ENCODE assay signal across 15 mouse cellular contexts in genomic region chr5:122109325-122110060, GRCm38 (mm10). TPM values are rescaled to one million over a fixed set of nuclear protein-coding genes. Genes with fewer than 3 reads are reported as not detected.
DNase-seq lines count a peak whose midpoint lies in the region; ATAC-seq lines count a peak whose summit lies in the region.
"Had no signal": no experiment of that assay in that cellular context is flagged by ENCODE, and none has a peak within 500 bp of the region (broad histone marks: within the 10 kb centered on the region; RNA-seq: fewer than 3 reads in every experiment).

No protein-coding gene starts in this region.

- no peak for ATAC-seq in liver, embryonic 13.5 days (ENCODE audit: low read depth)
- ATAC-seq in liver, embryonic 11.5 days (replicated peaks; ENCODE audit: low FRiP score): no peak
- peak; percentile 73 for ATAC-seq in granulocyte monocyte progenitor cell, adult 5-6 weeks (replicated peaks; ENCODE audit: poor library complexity, severe bottlenecking)
- no peak for ATAC-seq in activated CD4-positive, CD25-positive, alpha-beta regulatory T cell, adult 4 months
- ATAC-seq: forebrain, embryonic 13.5 days; inflammation-experienced regulatory T-cells, adult 6 months had no signal

- DNase-seq in adrenal gland, adult 2 months: peak; percentile 48
- no peak for DNase-seq in adrenal gland, postnatal 10 days
- no peak for DNase-seq in liver, embryonic 13.5 days
- DNase-seq in liver, embryonic 11.5 days (ENCODE audit: low spot score): no peak
- DNase-seq in limb, embryonic 10.5 days (ENCODE audit: low spot score): no peak
- no peak for DNase-seq in T-cell, adult 2 months (ENCODE audit: low spot score)
- DNase-seq: right cerebral cortex, adult 18-20 months had no signal

- 38% methylated on average over 16 of the region's 16 CpGs for WGBS in liver, embryonic 13.5 days (ENCODE audit: insufficient replicate concordance)
- WGBS in liver, embryonic 11.5 days: 46% methylated on average over 16 of the region's 16 CpGs
- 49% methylated on average over 16 of the region's 16 CpGs for WGBS in limb, embryonic 10.5 days

- H3K27me3 ChIP-seq in liver, embryonic 13.5 days: peaks cover 5% of the 10 kb centered on the region; the same call in 1 of the 2 replicates
- H3K27me3 ChIP-seq in liver, embryonic 11.5 days (replicated peaks; ENCODE audit: control insufficient read depth, insufficient read depth, low read length): no peaks in the 10 kb centered on the region; the same call in none of the 2 replicates
- peaks cover 7% of the 10 kb centered on the region; the same call in 1 of the 2 replicates for H3K27me3 ChIP-seq in limb, embryonic 10.5 days (ENCODE audit: low read depth, poor library complexity, severe bottlenecking)
- H3K27me3 ChIP-seq: forebrain, embryonic 13.5 days had no signal

- H3K4me1 ChIP-seq in liver, embryonic 13.5 days (replicated peaks): peaks cover 5% of the 10 kb centered on the region; the same call in 1 of the 2 replicates
- H3K4me1 ChIP-seq in liver, embryonic 11.5 days (replicated peaks; ENCODE audit: control insufficient read depth, insufficient read depth, low read length): peaks cover 4% of the 10 kb centered on the region; the same call in 1 of the 2 replicates
- peaks cover 23% of the 10 kb centered on the region for H3K4me1 ChIP-seq in limb, embryonic 10.5 days
- H3K4me1 ChIP-seq: forebrain, embryonic 13.5 days had no signal

- H3K4me3 ChIP-seq in liver, embryonic 13.5 days (replicated peaks): no peak overlapping the region
- H3K4me3 ChIP-seq in liver, embryonic 11.5 days (ENCODE audit: low read depth, low read length): no peak overlapping the region
- peak overlapping the region; percentile 6; the same call in 1 of the 2 replicates for H3K4me3 ChIP-seq in limb, embryonic 10.5 days
- H3K4me3 ChIP-seq: embryonic facial prominence, embryonic 10.5 days; forebrain, embryonic 13.5 days; gastrocnemius, adult 2 months; midbrain, embryonic 10.5 days had no signal

- 0 out of 2 replicates have a peak overlapping the region, but pooled peaks have one; percentile 23 for H3K27ac ChIP-seq in liver, embryonic 13.5 days
- no peak overlapping the region for H3K27ac ChIP-seq in liver, embryonic 11.5 days (ENCODE audit: low read depth, low read length)
- peak overlapping the region; percentile 50 for H3K27ac ChIP-seq in limb, embryonic 10.5 days
- H3K27ac ChIP-seq: embryonic facial prominence, embryonic 10.5 days; forebrain, embryonic 13.5 days; gastrocnemius, adult 2 months had no signal

- H3K9ac ChIP-seq in liver, embryonic 13.5 days: no peak overlapping the region
- no peak overlapping the region for H3K9ac ChIP-seq in liver, embryonic 11.5 days (ENCODE audit: low read depth, low read length)
- H3K9ac ChIP-seq: forebrain, embryonic 13.5 days had no signal

- no peak overlapping the region for H3K4me2 ChIP-seq in liver, embryonic 13.5 days
- H3K4me2 ChIP-seq in liver, embryonic 11.5 days: no peak overlapping the region
- H3K4me2 ChIP-seq: forebrain, embryonic 13.5 days had no signal

- H3K36me3 ChIP-seq in liver, embryonic 13.5 days: no peaks in the 10 kb centered on the region
- H3K36me3 ChIP-seq in liver, embryonic 11.5 days (ENCODE audit: control insufficient read depth, insufficient read depth, low read length): no peaks in the 10 kb centered on the region
- H3K36me3 ChIP-seq in limb, embryonic 10.5 days: no peaks in the 10 kb centered on the region
- H3K36me3 ChIP-seq: embryonic facial prominence, embryonic 10.5 days; G1E; midbrain, embryonic 10.5 days had no signal

- no peaks in the 10 kb centered on the region for H3K9me3 ChIP-seq in liver, embryonic 13.5 days (replicated peaks)
- H3K9me3 ChIP-seq in liver, embryonic 11.5 days (ENCODE audit: control insufficient read depth, low read length): no peaks in the 10 kb centered on the region
- no peaks in the 10 kb centered on the region for H3K9me3 ChIP-seq in limb, embryonic 10.5 days (replicated peaks)
- H3K9me3 ChIP-seq: embryonic facial prominence, embryonic 10.5 days; forebrain, embryonic 13.5 days; G1E; midbrain, embryonic 10.5 days had no signal

RNA-seq across cellular contexts. Expression of gene Myl2, which starts 8.7 kb away (rescaled TPM):
- not detected for total RNA-seq in adrenal gland, adult 2 months (2021)
- polyA plus RNA-seq in adrenal gland, adult 2 months (2012; rRNA removed): not detected in 2 replicates
- total RNA-seq in adrenal gland, postnatal 10 days (2021): 100 to 1,000 TPM in 1 of 2 experiments, 10 to 100 TPM in 1; 25.5 to 182 TPM
- polyA plus RNA-seq in liver, embryonic 13.5 days (2015; fragmentation: Nextera tagmentation; extraction: Ambion mirVana): 0.70 and 11.9 TPM in 2 replicates
- polyA plus RNA-seq in liver, embryonic 11.5 days (2014; fragmentation: Nextera tagmentation; extraction: Ambion mirVana): 9.9 and 20.9 TPM in 2 replicates
- not detected in 2 replicates for total RNA-seq in granulocyte monocyte progenitor cell, adult 5-6 weeks (2014; fragmentation: Nextera tagmentation)
- total RNA-seq in granulocyte monocyte progenitor cell, adult 5-6 weeks (2017): not detected in 2 replicates
- 3.1 TPM in 2 replicates for polyA plus RNA-seq in limb, embryonic 10.5 days (2016; fragmentation: Nextera tagmentation; extraction: Ambion mirVana)
- not detected for polyA plus RNA-seq in activated CD4-positive, CD25-positive, alpha-beta regulatory T cell, adult 4 months (2017; shearing (Covaris generic))
- total RNA-seq: G1E had no signal
- polyA plus RNA-seq: embryonic facial prominence, embryonic 10.5 days; G1E had no signal

RNA-seq across cellular contexts. Expression of gene Ccdc63, which starts 31.1 kb away (rescaled TPM):
- not detected for total RNA-seq in adrenal gland, adult 2 months (2021)
- not detected in 2 replicates for polyA plus RNA-seq in adrenal gland, adult 2 months (2012; rRNA removed)
- total RNA-seq in adrenal gland, postnatal 10 days (2021): not detected
- 0.14 TPM in 1 of 2 replicates, not detected in the other for polyA plus RNA-seq in liver, embryonic 13.5 days (2015; fragmentation: Nextera tagmentation; extraction: Ambion mirVana)
- 0.32 and 0.39 TPM in 2 replicates for polyA plus RNA-seq in liver, embryonic 11.5 days (2014; fragmentation: Nextera tagmentation; extraction: Ambion mirVana)
- 1.1 and 2.0 TPM in 2 replicates for total RNA-seq in granulocyte monocyte progenitor cell, adult 5-6 weeks (2014; fragmentation: Nextera tagmentation)
- total RNA-seq in granulocyte monocyte progenitor cell, adult 5-6 weeks (2017): 0.60 TPM in 1 of 2 replicates, not detected in the other
- not detected in 2 replicates for polyA plus RNA-seq in limb, embryonic 10.5 days (2016; fragmentation: Nextera tagmentation; extraction: Ambion mirVana)
- polyA plus RNA-seq in activated CD4-positive, CD25-positive, alpha-beta regulatory T cell, adult 4 months (2017; shearing (Covaris generic)): 1 to 10 TPM in 1 of 2 experiments, not detected in 1; 1.0 TPM
- total RNA-seq: gastrocnemius, adult 2 months had no signal
- polyA plus RNA-seq: embryonic facial prominence, embryonic 10.5 days; forebrain, embryonic 13.5 days; G1E; midbrain, embryonic 10.5 days had no signal

RNA-seq across cellular contexts. Expression of gene Ppp1cc, which starts 48.6 kb away (rescaled TPM):
- total RNA-seq in adrenal gland, adult 2 months (2021): 100 to 1,000 TPM; 181 to 207 TPM
- polyA plus RNA-seq in adrenal gland, adult 2 months (2012; rRNA removed): 36.4 and 36.6 TPM in 2 replicates
- 100 to 1,000 TPM; 149 to 173 TPM for total RNA-seq in adrenal gland, postnatal 10 days (2021)
- 164 and 177 TPM in 2 replicates for polyA plus RNA-seq in liver, embryonic 13.5 days (2015; fragmentation: Nextera tagmentation; extraction: Ambion mirVana)
- polyA plus RNA-seq in liver, embryonic 11.5 days (2014; fragmentation: Nextera tagmentation; extraction: Ambion mirVana): 276 and 285 TPM in 2 replicates
- total RNA-seq in granulocyte monocyte progenitor cell, adult 5-6 weeks (2014; fragmentation: Nextera tagmentation): 284 and 366 TPM in 2 replicates
- 247 and 254 TPM in 2 replicates for total RNA-seq in granulocyte monocyte progenitor cell, adult 5-6 weeks (2017)
- polyA plus RNA-seq in limb, embryonic 10.5 days (2016; fragmentation: Nextera tagmentation; extraction: Ambion mirVana): 373 and 383 TPM in 2 replicates
- 10 to 100 TPM; 44.5 to 70.3 TPM for polyA plus RNA-seq in activated CD4-positive, CD25-positive, alpha-beta regulatory T cell, adult 4 months (2017; shearing (Covaris generic))

RNA-seq across cellular contexts. Expression of gene Cux2, which starts 59.6 kb away (rescaled TPM):
- 10 to 100 TPM; 14.4 to 22.0 TPM for total RNA-seq in adrenal gland, adult 2 months (2021)
- polyA plus RNA-seq in adrenal gland, adult 2 months (2012; rRNA removed): 32.2 and 37.6 TPM in 2 replicates
- total RNA-seq in adrenal gland, postnatal 10 days (2021): 10 to 100 TPM; 23.5 to 25.1 TPM
- 0.59 and 0.88 TPM in 2 replicates for polyA plus RNA-seq in liver, embryonic 13.5 days (2015; fragmentation: Nextera tagmentation; extraction: Ambion mirVana)
- 4.9 and 5.2 TPM in 2 replicates for polyA plus RNA-seq in liver, embryonic 11.5 days (2014; fragmentation: Nextera tagmentation; extraction: Ambion mirVana)
- 3.3 TPM in 1 of 2 replicates, not detected in the other for total RNA-seq in granulocyte monocyte progenitor cell, adult 5-6 weeks (2014; fragmentation: Nextera tagmentation)
- 1.9 TPM in 1 of 2 replicates, not detected in the other for total RNA-seq in granulocyte monocyte progenitor cell, adult 5-6 weeks (2017)
- 2.9 and 4.4 TPM in 2 replicates for polyA plus RNA-seq in limb, embryonic 10.5 days (2016; fragmentation: Nextera tagmentation; extraction: Ambion mirVana)
- polyA plus RNA-seq in activated CD4-positive, CD25-positive, alpha-beta regulatory T cell, adult 4 months (2017; shearing (Covaris generic)): under 1 TPM in 1 of 2 experiments, not detected in 1; 0.13 TPM
- polyA plus RNA-seq: G1E had no signal
